Mouse (Mus musculus): ENCODE data around the gene Mtus2.

DNA sequence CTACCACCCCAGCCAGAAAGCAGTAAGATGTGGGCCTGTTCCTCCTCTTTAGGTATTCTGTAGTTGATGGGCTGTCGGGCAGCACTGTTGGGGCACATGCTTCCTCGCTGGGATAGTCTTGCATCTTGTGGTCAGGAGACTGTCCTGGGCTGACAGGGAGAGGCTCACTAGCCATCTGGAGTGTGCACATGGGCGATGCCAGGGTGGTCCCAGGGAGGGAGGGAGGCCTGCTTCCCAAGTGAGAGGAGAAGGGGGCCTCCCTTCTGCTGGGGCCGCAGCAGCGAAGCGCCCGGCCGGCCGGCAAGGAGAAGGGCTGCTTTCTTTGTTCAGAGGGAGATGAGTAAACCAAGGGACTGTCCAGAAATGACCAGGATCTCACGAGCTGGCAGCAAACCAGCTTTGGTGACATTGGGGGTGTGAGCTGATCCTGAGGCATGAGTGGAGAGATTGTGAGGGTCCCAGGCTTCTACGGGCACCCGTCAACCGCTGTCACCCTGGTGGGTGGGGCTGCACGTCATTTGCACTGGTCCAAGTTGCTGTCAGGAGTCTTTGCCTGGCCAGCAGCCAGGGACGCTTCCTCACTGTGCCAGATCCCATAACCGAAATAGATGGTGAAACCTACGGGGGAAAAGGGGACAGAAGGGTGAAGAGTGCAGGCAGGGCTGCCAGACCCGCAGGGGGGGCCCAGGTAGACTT lies 375.0 kb downstream of the Mtus2 start:
- TF ChIP-seq ZNF384 (IDR thresholded peaks at IDR 0.05; ENCODE audit: low read depth, low read length) = no peak
- no peak for TF ChIP-seq ZC3H11A (IDR thresholded peaks at IDR 0.05; ENCODE audit: borderline replicate concordance, low read depth, low read length)
- no peak for TF ChIP-seq HCFC1 (IDR thresholded peaks at IDR 0.05; ENCODE audit: borderline replicate concordance, insufficient read depth, low read length)
- TF ChIP-seq MAFK (IDR thresholded peaks at IDR 0.05; ENCODE audit: insufficient read depth, low read depth, low read length) = no peak
